Mouse (Mus musculus) thymus, postnatal 36 days (tissue): Measurements from ENCODE around the gene Ppif.
A peak's percentile ranks its signal among the peaks of the same experiment; 100 is the strongest.

ENCODE experiments used
- DNase-seq, 2 experiments: peaks; one replicate each; pipeline ENCODE4 v3.0.0; 2022; ENCODE audit warnings: mixed read lengths in 2 of 2

The Ppif gene

GRCm38 (mm10) chr14:25739957-25740565 lies 46.1 kb downstream of the Ppif start:
- DNase-seq = no peak

GRCm38 (mm10) chr14:25741211-25741610 lies 47.3 kb downstream of the Ppif start:
- no peak for DNase-seq

GRCm38 (mm10) chr14:25741840-25742367 lies 48.0 kb downstream of the Ppif start:
- DNase-seq = peak in 1 of 2 experiments; percentile 61

GRCm38 (mm10) chr14:25742943-25743342 lies 49.0 kb downstream of the Ppif start:
- no peak for DNase-seq

- no peak for DNase-seq
These were observed 51.6 kb downstream of the Ppif start for GRCm38 (mm10) chr14:25745365-25746184.

- DNase-seq = no peak
These were observed 52.4 kb downstream of the Ppif start for GRCm38 (mm10) chr14:25746371-25746770.

GRCm38 (mm10) chr14:25746971-25747945 lies 53.3 kb downstream of the Ppif start:
- peak; percentile 48 to 62 for DNase-seq

- DNase-seq = no peak
These were observed 54.2 kb downstream of the Ppif start for GRCm38 (mm10) chr14:25747996-25748756.

GRCm38 (mm10) chr14:25749143-25749909 lies 55.4 kb downstream of the Ppif start:
- no peak for DNase-seq
